Comparison of ENCODE assay signal across 8 mouse cellular contexts in the genomic region with DNA sequence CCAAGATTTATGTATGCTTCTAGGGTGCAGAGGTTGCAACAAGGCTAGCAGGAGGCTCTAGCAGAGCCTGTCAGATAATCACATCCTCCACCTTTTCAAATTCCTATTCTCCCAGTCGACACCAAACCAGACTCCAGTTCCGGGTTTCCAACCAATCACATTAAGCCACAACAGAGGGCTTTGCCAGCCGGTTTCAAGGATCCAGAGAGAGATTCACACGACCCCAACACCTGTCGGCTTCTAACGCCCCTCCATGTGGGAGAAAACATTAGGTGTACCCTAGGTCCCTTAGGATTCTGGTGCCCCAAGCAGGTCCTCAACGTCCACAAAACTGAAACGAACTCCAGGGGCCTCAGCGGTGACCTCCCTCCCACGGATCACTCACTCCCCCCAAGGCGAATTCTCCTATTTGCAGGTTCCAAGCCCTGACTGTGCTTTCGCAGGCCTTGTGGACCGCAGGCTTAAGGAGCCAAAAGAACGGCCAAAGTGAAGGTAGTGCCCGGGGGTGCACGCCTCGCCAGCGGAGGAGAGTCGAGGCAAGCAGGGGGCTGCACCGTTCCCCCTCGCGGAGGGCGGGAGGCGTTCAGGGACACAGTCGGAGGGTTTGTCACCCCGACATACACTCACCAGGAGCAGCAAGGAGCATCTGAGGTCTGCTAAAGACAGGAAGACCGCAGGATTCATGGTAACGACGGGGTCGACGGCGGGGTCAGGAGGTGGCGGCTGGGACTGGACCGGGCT. TPM values are rescaled to one million over a fixed set of nuclear protein-coding genes. Genes with fewer than 3 reads are reported as not detected.
DNase-seq lines count a peak whose midpoint lies in the region; ATAC-seq and TF ChIP-seq lines count a peak whose summit lies in the region.

No protein-coding gene starts in this region.

- H3K27ac ChIP-seq in embryonic facial prominence, embryonic 13.5 days = peak overlapping the region; percentile 51
- peak overlapping the region; percentile 59; the same call in 1 of the 2 replicates for H3K27ac ChIP-seq in intestine, embryonic 14.5 days (ENCODE audit: low read depth)
- H3K27ac ChIP-seq in lung, embryonic 14.5 days (ENCODE audit: low read depth) = peak overlapping the region; percentile 66

- H3K4me1 ChIP-seq in embryonic facial prominence, embryonic 13.5 days = peaks cover 14% of the 10 kb centered on the region
- H3K4me1 ChIP-seq in intestine, embryonic 14.5 days (replicated peaks; ENCODE audit: control insufficient read depth, insufficient read depth, low read length) = peaks cover 6% of the 10 kb centered on the region
- H3K4me1 ChIP-seq in lung, embryonic 14.5 days (ENCODE audit: insufficient read depth) = peaks cover 4% of the 10 kb centered on the region

- H3K9me3 ChIP-seq in embryonic facial prominence, embryonic 13.5 days = no peaks in the 10 kb centered on the region
- no peaks in the 10 kb centered on the region for H3K9me3 ChIP-seq in intestine, embryonic 14.5 days (ENCODE audit: control insufficient read depth, low read length)
- no peaks in the 10 kb centered on the region for H3K9me3 ChIP-seq in lung, embryonic 14.5 days (ENCODE audit: low read depth, low read length)

- peak overlapping the region; percentile 93 for H3K9ac ChIP-seq in embryonic facial prominence, embryonic 13.5 days
- H3K9ac ChIP-seq in intestine, embryonic 14.5 days (ENCODE audit: low read length) = peak overlapping the region; percentile 89
- H3K9ac ChIP-seq in lung, embryonic 14.5 days = peak overlapping the region; percentile 89

- peak overlapping the region; percentile 98 for H3K4me3 ChIP-seq in embryonic facial prominence, embryonic 13.5 days
- H3K4me3 ChIP-seq in intestine, embryonic 14.5 days (ENCODE audit: low read depth, low read length) = peak overlapping the region; percentile 99
- H3K4me3 ChIP-seq in lung, embryonic 14.5 days (ENCODE audit: low read depth, low read length) = peak overlapping the region; percentile 85

- peak; percentile 35 for ATAC-seq in embryonic facial prominence, embryonic 13.5 days (ENCODE audit: insufficient number of reproducible peaks, insufficient read depth, low FRiP score, low TSS enrichment, low read depth)
- ATAC-seq in intestine, embryonic 14.5 days (replicated peaks; ENCODE audit: low FRiP score, low TSS enrichment, low read depth) = no peak; the same call in 1 of the 2 replicates
- no peak for ATAC-seq in lung, embryonic 14.5 days (ENCODE audit: insufficient read depth)
- ATAC-seq in monocyte, adult 5-6 weeks (replicated peaks; ENCODE audit: insufficient number of reproducible peaks, low FRiP score, low TSS enrichment, poor library complexity, severe bottlenecking) = no peak; the same call in 1 of the 2 replicates

- H3K36me3 ChIP-seq in embryonic facial prominence, embryonic 13.5 days = 0 out of 2 replicates have a peak, but pooled peaks cover 6% of the 10 kb centered on the region
- no peaks in the 10 kb centered on the region for H3K36me3 ChIP-seq in intestine, embryonic 14.5 days (ENCODE audit: control insufficient read depth, insufficient read depth, low read length)
- H3K36me3 ChIP-seq in lung, embryonic 14.5 days (ENCODE audit: insufficient read depth) = no peaks in the 10 kb centered on the region

- no peak for TF ChIP-seq CTCF in lung, embryonic 14.5 days (IDR thresholded peaks at IDR 0.05; ENCODE audit: low read depth)

- under 1% methylated on average over 34 of the region's 34 CpGs for WGBS in embryonic facial prominence, embryonic 13.5 days
- WGBS in intestine, embryonic 14.5 days = under 1% methylated on average over 32 of the region's 34 CpGs
- WGBS in lung, embryonic 14.5 days = under 1% methylated on average over 34 of the region's 34 CpGs

- peak overlapping the region; percentile 90 for H3K4me2 ChIP-seq in embryonic facial prominence, embryonic 13.5 days
- peak overlapping the region; percentile 78 for H3K4me2 ChIP-seq in intestine, embryonic 14.5 days (ENCODE audit: low read length)
- peak overlapping the region; percentile 80 for H3K4me2 ChIP-seq in lung, embryonic 14.5 days

- H3K27me3 ChIP-seq in embryonic facial prominence, embryonic 13.5 days = no peaks in the 10 kb centered on the region
- no peaks in the 10 kb centered on the region for H3K27me3 ChIP-seq in intestine, embryonic 14.5 days (replicated peaks; ENCODE audit: control insufficient read depth, insufficient read depth, low read length)
- H3K27me3 ChIP-seq in lung, embryonic 14.5 days (ENCODE audit: insufficient read depth, low read length) = no peaks in the 10 kb centered on the region

- DNase-seq in kidney, adult 8-10 months = peak; percentile 25 to 32
- DNase-seq in kidney, adult 18-20 months = no peak
- DNase-seq in MN1 (ENCODE audit: low spot score) = peak; percentile 47
- DNase-seq in intestine, embryonic 14.5 days (ENCODE audit: low spot score) = peak; percentile 90
- peak; percentile 45 for DNase-seq in lung, embryonic 14.5 days
- peak; percentile 6 for DNase-seq in right cerebral cortex, postnatal 4 days

RNA-seq across cellular contexts. Expression of gene Erp44, which starts 0.4 kb away (rescaled TPM):
- polyA plus RNA-seq in embryonic facial prominence, embryonic 13.5 days (2015; fragmentation: Nextera tagmentation; extraction: Ambion mirVana) = 80.8 and 89.3 TPM in 2 replicates
- 72.3 and 74.6 TPM in 2 replicates for polyA plus RNA-seq in intestine, embryonic 14.5 days (2014; fragmentation: Nextera tagmentation; extraction: Ambion mirVana)
- 72.2 and 81.2 TPM in 2 replicates for polyA plus RNA-seq in lung, embryonic 14.5 days (2014; fragmentation: Nextera tagmentation; extraction: Ambion mirVana)
- total RNA-seq in monocyte, adult 5-6 weeks (2017) = 63.4 to 88.5 TPM (median 75.0 TPM) in 3 replicates

RNA-seq across cellular contexts. Expression of gene Invs, which starts 0.6 kb away (rescaled TPM):
- 14.2 and 15.4 TPM in 2 replicates for polyA plus RNA-seq in embryonic facial prominence, embryonic 13.5 days (2015; fragmentation: Nextera tagmentation; extraction: Ambion mirVana)
- polyA plus RNA-seq in intestine, embryonic 14.5 days (2014; fragmentation: Nextera tagmentation; extraction: Ambion mirVana) = 8.0 and 8.8 TPM in 2 replicates
- polyA plus RNA-seq in lung, embryonic 14.5 days (2014; fragmentation: Nextera tagmentation; extraction: Ambion mirVana) = 8.8 and 9.6 TPM in 2 replicates
- 4.6 to 11.1 TPM (median 8.0 TPM) in 3 replicates for total RNA-seq in monocyte, adult 5-6 weeks (2017)
